Mouse (Mus musculus) CH12.LX (cell line): ENCODE results near the gene A930033H14Rik. TPM values are rescaled to one million over a fixed set of nuclear protein-coding genes. Genes with fewer than 3 reads are reported as not detected.

Experiments
- DNase-seq: peaks from one replicate; pipeline ENCODE4 v3.0.0-alpha.2; 2013; ENCODE audit errors: extremely low read depth
- H3K27ac ChIP-seq: 2 replicates; pipeline ENCODE4 v1.5.1; 2012; ENCODE audit warnings: low read depth, mild to moderate bottlenecking, control low read depth, moderate library complexity; ENCODE audit not compliant: insufficient read depth
- H3K27me3 ChIP-seq: replicated peaks from 2 replicates; pipeline ENCODE3; 2012; ENCODE audit warnings: inconsistent platforms
- H3K36me3 ChIP-seq, 2 experiments: replicated peaks in 1 of 2; 2 replicates each; pipeline versions ENCODE3 to v1.6.1; 2012; ENCODE audit warnings: inconsistent platforms in 1 of 2, low read length in 1 of 2, mild to moderate bottlenecking in 1 of 2, mixed read lengths in 1 of 2, moderate library complexity in 1 of 2; ENCODE audit not compliant: control insufficient read depth in 1 of 2, insufficient read depth in 1 of 2
- H3K4me1 ChIP-seq, 2 experiments: 2 replicates each; pipeline ENCODE4 v1.6.1; 2012; ENCODE audit warnings: inconsistent platforms in 1 of 2, moderate library complexity in 1 of 2; ENCODE audit not compliant: insufficient read depth in 2 of 2, control insufficient read depth in 1 of 2
- H3K4me2 ChIP-seq: 2 replicates; pipeline ENCODE4 v1.6.1; 2012; ENCODE audit warnings: low read depth, mild to moderate bottlenecking, control low read depth; ENCODE audit not compliant: poor library complexity, insufficient read depth, severe bottlenecking
- H3K4me3 ChIP-seq, 3 experiments: fragments of 150-350 bp in 1 of 3; sonication (generic) in 1 of 3; replicated peaks in 1 of 3; 2 replicates each; pipeline versions ENCODE3 to v1.5.1; 2011 to 2012; ENCODE audit warnings: low read depth in 2 of 3, low read length in 2 of 3, mild to moderate bottlenecking in 2 of 3, moderate library complexity in 2 of 3, control low read depth in 1 of 3, improper control_type of control experiment in 1 of 3, inconsistent platforms in 1 of 3, mixed read lengths in 1 of 3; ENCODE audit not compliant: poor library complexity in 1 of 3
- H3K79me2 ChIP-seq: replicated peaks from 2 replicates; pipeline ENCODE4 v1.6.1; 2012; ENCODE audit warnings: mild to moderate bottlenecking, moderate library complexity; ENCODE audit not compliant: control insufficient read depth, poor library complexity, insufficient read depth, severe bottlenecking; ENCODE audit errors: extremely low read depth
- H3K9ac ChIP-seq: 2 replicates; pipeline ENCODE4 v1.6.1; 2012; ENCODE audit warnings: low read depth, mild to moderate bottlenecking, control low read depth, moderate library complexity; ENCODE audit not compliant: insufficient read depth
- H3K9me3 ChIP-seq: replicated peaks from 2 replicates; pipeline ENCODE3; 2012; ENCODE audit warnings: low read length, inconsistent platforms, mixed read lengths
- BHLHE40 ChIP-seq: IDR thresholded peaks from 2 replicates; pipeline ENCODE4 v1.6.1; 2011; ENCODE audit warnings: mild to moderate bottlenecking, low read depth, low read length, improper control_type of control experiment
- CHD1 ChIP-seq: IDR thresholded peaks from 2 replicates; pipeline ENCODE4 v1.6.1; 2012; ENCODE audit warnings: low read depth, low read length, improper control_type of control experiment, inconsistent platforms
- CHD2 ChIP-seq: IDR thresholded peaks from 2 replicates; pipeline ENCODE4 v1.6.1; 2011; ENCODE audit warnings: low read length, improper control_type of control experiment
- CTCF ChIP-seq, 2 experiments: IDR thresholded peaks in 1 of 2; conservative IDR thresholded peaks in 1 of 2; 2 replicates each; pipeline ENCODE4 v1.5.1; 2011 to 2012; ENCODE audit warnings: low read depth in 2 of 2, low read length in 2 of 2, improper control_type of control experiment in 1 of 2, inconsistent platforms in 1 of 2, mild to moderate bottlenecking in 1 of 2, moderate library complexity in 1 of 2
- EP300 ChIP-seq: IDR thresholded peaks from 2 replicates; pipeline ENCODE4 v1.6.1; 2011; ENCODE audit warnings: low read length, improper control_type of control experiment
- ETS1 ChIP-seq: conservative IDR thresholded peaks from 2 replicates; pipeline ENCODE4 v1.6.1; 2012; ENCODE audit warnings: low read depth, mild to moderate bottlenecking, inconsistent platforms, low read length, improper control_type of control experiment, moderate library complexity
- HCFC1 ChIP-seq: IDR thresholded peaks from 2 replicates; pipeline ENCODE4 v1.6.1; 2012; ENCODE audit warnings: low read depth, mild to moderate bottlenecking, inconsistent platforms, low read length, improper control_type of control experiment
- IRF4 ChIP-seq: IDR thresholded peaks from 2 replicates; pipeline ENCODE4 v1.6.1; 2014; ENCODE audit warnings: low read depth, mild to moderate bottlenecking, inconsistent platforms, low read length, improper control_type of control experiment
- MAX ChIP-seq: IDR thresholded peaks from 2 replicates; pipeline ENCODE4 v1.6.1; 2011; ENCODE audit warnings: low read length, improper control_type of control experiment
- MAZ ChIP-seq: IDR thresholded peaks from 2 replicates; pipeline ENCODE4 v1.6.1; 2012; ENCODE audit warnings: low read depth, mild to moderate bottlenecking, inconsistent platforms, low read length, improper control_type of control experiment, moderate library complexity
- MEF2A ChIP-seq: IDR thresholded peaks from 2 replicates; pipeline ENCODE4 v1.6.1; 2014; ENCODE audit warnings: low read depth, mild to moderate bottlenecking, inconsistent platforms, low read length, improper control_type of control experiment, borderline replicate concordance
- MYC ChIP-seq: IDR thresholded peaks from 2 replicates; pipeline ENCODE4 v1.6.1; 2011; ENCODE audit warnings: low read depth, mild to moderate bottlenecking, improper control_type of control experiment, low read length
- NELFE ChIP-seq: IDR thresholded peaks from 2 replicates; pipeline ENCODE4 v1.6.1; 2011; ENCODE audit warnings: low read depth, low read length, improper control_type of control experiment
- NRF1 ChIP-seq: IDR thresholded peaks from 2 replicates; pipeline ENCODE4 v1.6.1; 2014; ENCODE audit warnings: low read depth, mild to moderate bottlenecking, inconsistent platforms, low read length, improper control_type of control experiment, moderate library complexity
- PAX5 ChIP-seq: IDR thresholded peaks from 2 replicates; pipeline ENCODE4 v1.6.1; 2012; ENCODE audit warnings: low read length, inconsistent platforms, mixed read lengths
- POLR2A ChIP-seq: IDR thresholded peaks from 2 replicates; pipeline ENCODE4 v1.6.1; 2011; ENCODE audit warnings: low read depth, mild to moderate bottlenecking, improper control_type of control experiment, low read length
- RCOR1 ChIP-seq: conservative IDR thresholded peaks from 2 replicates; pipeline ENCODE4 v1.6.1; 2012; ENCODE audit warnings: low read depth, mild to moderate bottlenecking, inconsistent platforms, low read length, improper control_type of control experiment
- SIN3A ChIP-seq: IDR thresholded peaks from 2 replicates; pipeline ENCODE4 v1.6.1; 2012; ENCODE audit warnings: low read length, improper control_type of control experiment, inconsistent platforms
- TBP ChIP-seq: conservative IDR thresholded peaks from 2 replicates; pipeline ENCODE4 v1.6.1; 2011; ENCODE audit warnings: low read depth, low read length, improper control_type of control experiment
- TCF12 ChIP-seq: IDR thresholded peaks from 2 replicates; pipeline ENCODE4 v1.6.1; 2014; ENCODE audit warnings: low read depth, mild to moderate bottlenecking, inconsistent platforms, low read length, improper control_type of control experiment
- UBTF ChIP-seq: IDR thresholded peaks from 2 replicates; pipeline ENCODE4 v1.6.1; 2012; ENCODE audit warnings: low read depth, mild to moderate bottlenecking, inconsistent platforms, low read length, improper control_type of control experiment, moderate library complexity
- USF1 ChIP-seq: IDR thresholded peaks from 2 replicates; pipeline ENCODE4 v1.6.1; 2014; ENCODE audit warnings: low read depth, mild to moderate bottlenecking, inconsistent platforms, low read length, improper control_type of control experiment
- USF2 ChIP-seq: conservative IDR thresholded peaks from 2 replicates; pipeline ENCODE4 v1.6.1; 2011; ENCODE audit warnings: low read depth, low read length, improper control_type of control experiment
- ZC3H11A ChIP-seq: IDR thresholded peaks from 2 replicates; pipeline ENCODE4 v1.6.1; 2012; ENCODE audit warnings: low read depth, mild to moderate bottlenecking, inconsistent platforms, low read length, improper control_type of control experiment
- ZKSCAN1 ChIP-seq: IDR thresholded peaks from 2 replicates; pipeline ENCODE4 v1.6.1; 2012; ENCODE audit warnings: low read depth, inconsistent platforms, low read length, improper control_type of control experiment, borderline replicate concordance
- ZMIZ1 ChIP-seq: IDR thresholded peaks from 2 replicates; pipeline ENCODE4 v1.6.1; 2012; ENCODE audit warnings: low read depth, mild to moderate bottlenecking, inconsistent platforms, low read length, improper control_type of control experiment
- dilution Hi-C: fragments of 300-500 bp; cut with MboI; formaldehyde crosslinking; loops from 2 replicates; pipeline ENCODE4 v1.14.3; 2020; ENCODE audit warnings: low sequenced_read_pairs; ENCODE audit not compliant: extremely low pct_unique_long_range_greater_than_20kb, extremely low pct_ligation_motif_present
- in situ Hi-C: fragments of 300-500 bp; cut with MboI; formaldehyde crosslinking; loops from 3 replicates; pipeline ENCODE4 v1.14.3; 2019; ENCODE audit warnings: low sequenced_read_pairs, low pct_ligation_motif_present, low pct_unique_long_range_greater_than_20kb, mixed read lengths
- polyA plus RNA-seq: library from polyadenylated mRNA; unstranded; fragments of >175 nt; gene quantifications from 2 replicates; pipeline ENCODE4 v1.2.1, GENCODE M21; 2012; ENCODE audit warnings: low read depth; ENCODE audit not compliant: insufficient read length
- total RNA-seq, 2 experiments: library from RNA; depleted of rRNA; stranded (reverse); fragments of 300-350 nt in 1 of 2; fragments of >200 nt in 1 of 2; gene quantifications; 2 replicates each; pipeline ENCODE4 v1.2.3; 2012 to 2014

The A930033H14Rik gene
- total and polyA plus RNA-seq, 3 experiments = 0.13 to 0.85 (median 0.46) TPM

DNA sequence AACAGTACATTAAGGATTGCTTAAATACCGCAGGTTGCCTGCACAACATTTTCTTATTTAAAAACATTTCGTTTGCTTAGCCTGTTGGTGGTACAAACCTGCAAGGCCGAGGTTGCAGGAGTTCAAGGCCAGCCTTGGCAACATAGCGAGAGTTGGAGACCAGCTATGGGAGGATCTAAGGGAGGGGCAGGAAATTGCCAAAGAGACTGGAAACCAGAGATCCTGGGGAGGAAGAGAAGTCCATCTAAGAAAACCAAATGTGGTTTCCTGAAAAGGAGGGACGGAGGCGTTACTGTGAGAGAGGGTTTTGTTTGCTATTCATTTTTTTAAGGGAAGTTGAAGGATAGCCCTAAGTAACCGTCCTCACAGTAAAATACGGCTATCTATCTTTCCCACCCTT is 1.3 kb downstream of the A930033H14Rik start:
- Histone ChIP-seq H3K9me3 (peaks cover 6% of the 10 kb centered on the region), H3K9ac (peak overlapping the region; percentile 73), H3K79me2 (no peaks in the 10 kb centered on the region), H3K4me2 (peak overlapping the region; percentile 86), H3K4me3 (peak overlapping the region; percentile 43 to 76 (median 64)), H3K27me3 (peaks cover 6% of the 10 kb centered on the region), H3K4me1 (peaks cover 11 to 30% of the 10 kb centered on the region in 2 experiments), H3K36me3 (peaks cover 0 to 7% of the 10 kb centered on the region in 2 experiments), H3K27ac (peak overlapping the region; percentile 80)
- TF ChIP-seq RCOR1 (no peak), MAZ (no peak)
- DNase-seq = peak; percentile 27
- dilution Hi-C loops = no loop called here
- in situ Hi-C loops = no loop called here

DNA sequence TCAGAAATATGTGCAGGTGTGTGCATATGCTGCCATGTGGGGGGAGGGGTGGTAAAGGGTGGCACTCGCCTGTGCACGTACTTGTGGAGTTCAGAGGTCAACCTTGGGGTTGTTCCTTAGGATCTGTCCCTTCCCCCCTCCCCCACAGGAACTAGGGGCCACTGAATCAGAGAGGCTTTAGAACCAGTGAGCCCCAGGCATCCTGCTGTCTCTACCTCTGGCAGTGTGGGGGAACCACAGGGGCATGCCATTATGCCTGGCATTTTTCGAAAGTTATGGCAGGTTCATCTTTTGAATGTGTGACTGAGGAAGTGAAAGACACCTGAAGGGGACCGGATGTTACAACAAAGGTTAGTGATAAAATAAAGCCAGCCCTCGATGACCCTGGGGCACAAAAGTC is 2.2 kb downstream of the A930033H14Rik start:
- in situ Hi-C loops = no loop called here
- dilution Hi-C loops = no loop called here
- H3K27me3 ChIP-seq = peaks cover 6% of the 10 kb centered on the region
- no peak overlapping the region for H3K4me3 ChIP-seq
- H3K9ac ChIP-seq = no peak overlapping the region
- H3K36me3 ChIP-seq = peaks cover 0 to 4% of the 10 kb centered on the region in 2 experiments
- H3K4me2 ChIP-seq = peak overlapping the region; percentile 86; the same call in 1 of the 2 replicates
- H3K27ac ChIP-seq = peak overlapping the region; percentile 41; the same call in 1 of the 2 replicates
- DNase-seq = peak; percentile 68
- TF ChIP-seq IRF4 = peak; percentile 85
- peak; percentile 80 for TF ChIP-seq CHD2
- peak; percentile 84 for TF ChIP-seq TCF12
- TF ChIP-seq ZMIZ1 = no peak
- peak; percentile 33 for TF ChIP-seq ETS1
- peak; percentile 17; the same call in 1 of the 2 replicates for TF ChIP-seq RCOR1
- peak; percentile 86 for TF ChIP-seq EP300
- TF ChIP-seq POLR2A = 0 out of 2 replicates have a peak, but pooled peaks have one; percentile 11
- TF ChIP-seq MEF2A = 0 out of 2 replicates have a peak, but pooled peaks have one; percentile 22
- no peak for TF ChIP-seq PAX5
- no peak for TF ChIP-seq ZKSCAN1
- TF ChIP-seq BHLHE40 = peak; percentile 75
- peaks cover 11 to 30% of the 10 kb centered on the region in 2 experiments for H3K4me1 ChIP-seq
- H3K79me2 ChIP-seq = no peaks in the 10 kb centered on the region
- peaks cover 2% of the 10 kb centered on the region for H3K9me3 ChIP-seq

DNA sequence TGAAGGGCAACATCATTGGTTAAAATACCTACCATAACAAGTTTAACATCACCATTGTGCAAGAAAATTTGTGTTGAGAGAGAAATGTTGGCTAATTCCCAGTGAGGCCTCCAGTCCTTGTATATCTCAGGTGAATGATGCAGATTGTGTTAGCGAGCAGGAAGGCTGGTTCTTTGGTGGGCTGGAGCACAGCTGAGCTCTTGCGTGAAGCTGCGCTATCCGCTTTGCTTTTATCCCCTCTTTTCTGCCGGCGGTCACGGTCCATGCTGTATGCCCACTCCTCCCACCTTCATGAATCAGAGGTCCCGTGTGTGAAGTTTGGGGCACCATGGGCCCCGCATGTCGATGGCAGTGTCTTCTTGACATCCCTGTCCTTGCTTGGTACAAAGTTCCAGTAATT is 2.9 kb downstream of the A930033H14Rik start:
- H3K4me1 ChIP-seq = peaks cover 16 to 37% of the 10 kb centered on the region in 2 experiments
- peaks cover 0 to 4% of the 10 kb centered on the region in 2 experiments for H3K36me3 ChIP-seq
- H3K4me2 ChIP-seq = no peak overlapping the region
- H3K4me3 ChIP-seq = no peak overlapping the region
- no peak for TF ChIP-seq EP300
- no peak for TF ChIP-seq NRF1
- no peak for TF ChIP-seq ZC3H11A
- no peak for TF ChIP-seq SIN3A
- no peak for TF ChIP-seq MYC
- TF ChIP-seq UBTF = no peak
- no peak for TF ChIP-seq USF2
- no peak for TF ChIP-seq NELFE
- no peak for TF ChIP-seq CTCF (conservative IDR thresholded peaks at IDR 0.05 in 1 of 2, IDR thresholded peaks at IDR 0.05 in 1 of 2; ENCODE audit: low read depth in 2 of 2, low read length in 2 of 2)
- TF ChIP-seq POLR2A = no peak
- TF ChIP-seq TBP = no peak
- TF ChIP-seq ZMIZ1 = no peak
- TF ChIP-seq CHD1 = no peak
- TF ChIP-seq MAX = no peak
- no peak for TF ChIP-seq MAZ
- no peak for TF ChIP-seq ETS1
- TF ChIP-seq HCFC1 = no peak
- TF ChIP-seq USF1 = no peak
- H3K27ac ChIP-seq = no peak overlapping the region; the same call in 1 of the 2 replicates
- dilution Hi-C loops (no loop called here), in situ Hi-C loops (no loop called here)
- H3K9ac ChIP-seq = no peak overlapping the region
- H3K9me3 ChIP-seq = peaks cover 2% of the 10 kb centered on the region
- DNase-seq = no peak
- H3K79me2 ChIP-seq = no peaks in the 10 kb centered on the region
- peaks cover 6% of the 10 kb centered on the region for H3K27me3 ChIP-seq
